Mouse (Mus musculus): ENCODE data around the gene Pcnx4. TPM values are rescaled to one million over a fixed set of nuclear protein-coding genes. Genes with fewer than 3 reads are reported as not detected.

The Pcnx4 gene
- total RNA-seq (2021): 1 to 10 TPM; 2.1 to 2.6 TPM
- long read RNA-seq, experiment 1, partial matches to known transcripts: 2 of 3 reads
- long read RNA-seq, experiment 1, other reads (novel, unspliced or antisense): 1 of 3 reads
- long read RNA-seq, experiment 2, full-length matches to known transcripts: 2 of 3 reads
- long read RNA-seq, experiment 2, partial matches to known transcripts: 1 of 3 reads
- long read RNA-seq, experiment 2, other reads (novel, unspliced or antisense): 0 of 3 reads

- intact Hi-C loops (cut with DNase I; ENCODE audit: low total_unique reads): loop anchor here (10.0 kb wide), 1 partner anchor 129 kb away; the partner anchor contains the start of gene Dhrs7
- DNase-seq: peak; percentile 97
Measured at GRCm38 (mm10) chr12:72536021-72536597, at the start of gene Pcnx4. Gene Pcnx4 (plus strand): TSS chr12:72536383.

DNA sequence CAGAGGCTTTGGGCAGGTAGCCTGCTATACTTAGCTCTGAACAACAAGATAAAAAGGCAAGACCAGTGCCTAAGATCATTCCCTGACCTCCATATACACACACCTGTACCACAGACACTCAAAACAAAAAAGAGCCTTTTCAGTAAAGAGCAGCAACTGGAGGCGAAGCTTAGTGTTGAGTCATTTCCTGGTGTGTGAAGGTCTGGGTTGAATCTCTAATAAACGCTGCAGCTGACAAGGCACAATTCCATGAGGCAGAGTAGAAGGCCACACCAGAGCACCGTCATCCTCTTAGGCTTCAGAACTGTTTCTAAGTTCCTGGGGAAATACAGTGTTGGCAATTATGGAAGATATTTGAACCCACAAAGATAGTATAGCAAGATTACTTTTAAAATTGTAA lies 48.7 kb upstream of the Pcnx4 start:
- intact Hi-C loops (cut with DNase I; ENCODE audit: low total_unique reads): no loop called here
- no peak for DNase-seq

- intact Hi-C loops (cut with DNase I; ENCODE audit: low total_unique reads): no loop called here
- DNase-seq: no peak
Measured at GRCm38 (mm10) chr12:72489995-72490394, 46.2 kb upstream of the Pcnx4 start.

- intact Hi-C loops (cut with DNase I; ENCODE audit: low total_unique reads): no loop called here
- no peak for DNase-seq
Measured at GRCm38 (mm10) chr12:72491063-72491719, 45.0 kb upstream of the Pcnx4 start.

DNA sequence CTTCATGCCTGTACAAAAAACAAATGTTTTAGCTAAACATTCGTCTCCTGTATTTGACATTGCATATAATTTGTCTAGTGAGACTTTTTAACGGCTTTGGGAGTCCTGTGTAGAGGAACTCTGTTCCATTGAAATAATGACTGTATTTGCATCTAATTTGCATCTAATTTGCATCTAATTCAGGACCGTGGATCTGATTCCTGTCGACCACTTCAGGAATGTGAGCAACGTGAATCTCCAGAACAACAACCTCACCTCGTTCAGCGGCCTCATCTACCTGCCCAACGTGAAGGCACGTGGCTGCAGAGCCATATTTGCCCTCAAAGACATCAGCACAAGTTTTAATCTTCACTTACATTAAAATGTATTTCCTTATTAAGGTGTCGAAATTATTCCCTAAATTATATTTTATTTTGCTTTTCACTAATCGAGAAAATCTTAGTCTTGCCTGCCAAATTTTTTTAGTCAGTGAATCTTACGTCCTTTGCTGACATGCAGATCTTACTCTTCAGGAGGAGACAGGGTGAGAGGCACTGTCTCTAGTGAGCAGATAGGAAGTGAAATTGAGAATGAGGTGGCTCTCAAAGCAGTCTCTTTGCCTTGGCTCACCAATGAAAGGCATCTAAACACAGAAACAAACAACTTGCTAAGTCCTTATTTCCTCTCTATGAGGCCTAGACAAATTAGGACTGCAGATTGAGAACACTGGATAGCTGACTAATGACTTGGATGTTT lies 39.1 kb upstream of the Pcnx4 start:
- intact Hi-C loops (cut with DNase I; ENCODE audit: low total_unique reads): no loop called here
- no peak for DNase-seq

DNA sequence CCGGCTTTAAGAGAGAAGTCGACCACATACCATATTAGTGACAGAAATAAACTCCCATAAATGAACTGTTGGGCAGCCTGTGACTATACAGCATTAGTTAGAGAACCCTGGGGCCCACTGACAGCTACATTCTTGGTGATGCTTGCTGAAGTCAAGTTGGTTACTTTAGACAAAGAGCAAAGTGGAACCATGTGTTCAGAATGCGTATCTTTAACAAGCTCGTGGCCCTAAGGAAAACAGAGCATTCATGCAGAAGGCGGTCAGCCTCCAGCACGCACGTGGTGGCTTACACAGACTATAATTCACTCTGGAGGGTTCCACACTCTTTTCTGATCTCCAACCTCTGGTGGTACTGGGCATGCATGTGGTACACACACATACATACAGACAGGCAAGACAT lies 26.6 kb upstream of the Pcnx4 start:
- DNase-seq: no peak
- intact Hi-C loops (cut with DNase I; ENCODE audit: low total_unique reads): loop anchor here (10.0 kb wide), 1 partner anchor 145 kb away; no protein-coding TSS in a partner anchor

- DNase-seq: no peak
- intact Hi-C loops (cut with DNase I; ENCODE audit: low total_unique reads): loop anchor here (10.0 kb wide), 1 partner anchor 139 kb away; no protein-coding TSS in a partner anchor
Measured at GRCm38 (mm10) chr12:72515446-72515845, 20.7 kb upstream of the Pcnx4 start.

- intact Hi-C loops (cut with DNase I; ENCODE audit: low total_unique reads): loop anchor here (10.0 kb wide), 1 partner anchor 137 kb away; no protein-coding TSS in a partner anchor
- no peak for DNase-seq
Measured at GRCm38 (mm10) chr12:72518114-72518728, 18.0 kb upstream of the Pcnx4 start.

DNA sequence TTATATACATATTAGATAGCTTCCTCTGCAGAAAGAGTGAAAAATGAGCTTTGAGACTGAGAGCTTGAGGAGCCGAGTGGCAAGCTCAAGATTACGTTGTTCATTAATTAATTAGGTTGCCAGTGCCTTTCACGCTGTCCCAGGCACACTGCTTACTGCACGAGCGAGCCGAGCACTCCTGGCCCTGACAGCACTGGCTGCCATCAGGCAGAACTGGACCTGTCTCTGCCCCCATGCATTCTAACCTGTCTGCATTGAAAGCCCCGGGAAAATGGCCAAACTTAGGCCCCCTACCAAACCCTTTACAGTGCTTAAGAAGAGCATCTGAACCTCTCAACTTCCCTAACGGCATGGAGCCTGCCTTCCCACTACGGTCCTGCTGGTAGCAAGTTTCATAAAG lies 16.8 kb upstream of the Pcnx4 start:
- intact Hi-C loops (cut with DNase I; ENCODE audit: low total_unique reads): loop anchor here (10.0 kb wide), 1 partner anchor 135 kb away; no protein-coding TSS in a partner anchor

GRCm38 (mm10) chr12:72519855-72520254 lies 16.3 kb upstream of the Pcnx4 start:
- intact Hi-C loops (cut with DNase I; ENCODE audit: low total_unique reads): loop anchor here (10.0 kb wide), 1 partner anchor 135 kb away; no protein-coding TSS in a partner anchor
- DNase-seq: no peak

More for the DNA sequence above, 16.8 kb upstream of the Pcnx4 start:
- no peak for DNase-seq

GRCm38 (mm10) chr12:72520645-72521044 lies 15.5 kb upstream of the Pcnx4 start:
- intact Hi-C loops (cut with DNase I; ENCODE audit: low total_unique reads): no loop called here
- DNase-seq: peak; percentile 55

DNA sequence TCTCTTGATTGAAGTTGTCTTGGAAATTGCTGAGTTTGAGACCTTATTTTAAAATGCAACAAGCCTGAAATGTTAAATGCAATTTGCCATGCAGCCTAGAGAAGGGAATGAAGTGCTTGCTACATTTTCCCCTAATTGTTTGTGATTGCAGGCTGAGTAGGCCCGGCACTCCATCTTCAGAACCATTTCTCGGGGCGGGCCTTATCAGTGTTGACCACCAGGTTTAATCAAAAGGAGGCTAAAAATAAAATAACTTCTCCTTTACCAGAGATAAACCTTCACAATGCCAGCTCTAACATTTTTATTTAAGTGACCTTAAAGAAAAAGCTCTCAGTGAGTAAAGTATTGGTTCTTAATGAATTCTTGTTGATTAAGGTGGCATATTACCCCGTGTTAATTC lies 10.6 kb upstream of the Pcnx4 start:
- intact Hi-C loops (cut with DNase I; ENCODE audit: low total_unique reads): no loop called here
- no peak for DNase-seq

DNA sequence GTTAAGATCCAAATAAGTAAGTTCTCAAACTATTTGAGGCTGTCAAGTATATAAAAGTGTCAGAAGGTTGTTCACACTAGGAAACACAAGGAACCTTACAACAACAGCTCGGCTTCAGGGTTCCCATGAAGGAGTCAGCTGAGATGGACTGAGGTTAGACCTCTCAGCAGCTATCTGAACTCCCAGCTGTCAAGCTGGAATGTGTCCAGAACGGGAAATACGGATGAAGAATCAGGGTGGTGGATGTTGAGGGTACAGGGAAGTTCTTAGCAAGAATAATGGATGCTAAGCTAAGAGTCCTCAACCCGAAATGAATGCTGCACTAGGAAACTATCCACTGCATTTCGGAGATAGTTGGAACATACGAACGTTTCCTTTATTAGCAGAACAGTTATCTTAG lies 3.9 kb upstream of the Pcnx4 start:
- intact Hi-C loops (cut with DNase I; ENCODE audit: low total_unique reads): loop anchor here (10.0 kb wide), 1 partner anchor 132 kb away; the partner anchor contains the start of gene Dhrs7
- no peak for DNase-seq

DNA sequence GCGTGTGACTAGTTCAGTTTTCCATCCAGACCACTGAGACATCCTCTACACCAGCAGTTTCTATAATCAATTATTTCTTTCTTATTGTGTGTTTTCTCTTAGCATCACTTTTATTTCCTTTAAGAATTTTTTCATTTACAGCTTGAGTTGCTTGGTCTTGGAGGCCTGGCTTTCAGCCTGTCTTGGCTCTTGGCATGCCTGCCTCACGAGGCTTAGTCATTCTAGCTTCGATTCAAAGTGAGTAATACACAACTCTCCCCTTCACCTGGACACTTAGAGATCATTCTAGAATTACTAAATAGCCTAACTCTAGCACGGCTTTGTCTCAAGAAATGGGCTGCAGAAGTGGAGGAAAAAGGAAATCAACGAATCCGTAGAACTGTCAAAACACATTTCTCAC lies 2.2 kb upstream of the Pcnx4 start:
- DNase-seq: no peak
- intact Hi-C loops (cut with DNase I; ENCODE audit: low total_unique reads): loop anchor here (10.0 kb wide), 1 partner anchor 131 kb away; the partner anchor contains the start of gene Dhrs7

DNA sequence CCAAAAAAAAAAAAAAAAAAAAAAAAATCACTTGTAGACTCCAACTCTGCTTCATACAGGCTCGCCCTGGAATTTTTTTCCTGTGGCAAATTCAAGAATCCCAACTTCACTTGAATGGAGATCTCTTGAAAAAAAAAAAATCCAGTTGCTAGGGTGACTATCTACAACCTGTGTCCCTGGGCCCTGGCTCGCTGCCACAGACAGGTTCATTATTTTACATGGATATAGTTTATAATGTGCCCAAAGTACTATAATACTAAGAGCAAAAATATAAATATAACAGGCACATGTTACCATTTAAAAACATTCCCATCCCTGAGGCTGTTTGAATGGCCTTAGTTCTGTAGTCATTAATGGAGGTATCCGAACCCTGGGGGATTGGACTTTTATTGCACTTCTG lies 584 bp upstream of the Pcnx4 start:
- intact Hi-C loops (cut with DNase I; ENCODE audit: low total_unique reads): loop anchor here (10.0 kb wide), 1 partner anchor 129 kb away; the partner anchor contains the start of gene Dhrs7
- no peak for DNase-seq

GRCm38 (mm10) chr12:72538571-72538970 lies 2.4 kb downstream of the Pcnx4 start:
- DNase-seq: no peak
- intact Hi-C loops (cut with DNase I; ENCODE audit: low total_unique reads): loop anchor here (10.0 kb wide), 1 partner anchor 126 kb away; the partner anchor contains the start of gene Dhrs7

DNA sequence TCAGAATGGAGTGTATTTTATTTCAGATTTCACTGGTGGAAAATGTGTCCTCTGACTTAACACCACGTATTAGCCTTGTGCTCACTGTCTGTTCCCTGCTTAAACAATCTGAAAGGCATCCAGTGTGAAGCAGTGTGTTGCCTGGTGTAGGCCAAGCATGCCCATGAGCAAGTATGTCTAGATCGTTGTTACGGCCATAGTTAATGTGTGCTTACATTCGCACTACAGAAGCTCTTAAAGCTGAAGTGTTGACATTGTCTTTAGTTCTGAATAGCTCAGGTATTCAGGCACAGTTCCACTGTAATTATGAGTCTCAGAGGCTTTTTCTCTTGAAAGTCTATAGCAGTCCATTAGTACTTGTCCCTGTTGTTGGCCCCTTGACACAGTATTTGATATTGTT lies 18.2 kb downstream of the Pcnx4 start:
- DNase-seq: no peak
- intact Hi-C loops (cut with DNase I; ENCODE audit: low total_unique reads): no loop called here

DNA sequence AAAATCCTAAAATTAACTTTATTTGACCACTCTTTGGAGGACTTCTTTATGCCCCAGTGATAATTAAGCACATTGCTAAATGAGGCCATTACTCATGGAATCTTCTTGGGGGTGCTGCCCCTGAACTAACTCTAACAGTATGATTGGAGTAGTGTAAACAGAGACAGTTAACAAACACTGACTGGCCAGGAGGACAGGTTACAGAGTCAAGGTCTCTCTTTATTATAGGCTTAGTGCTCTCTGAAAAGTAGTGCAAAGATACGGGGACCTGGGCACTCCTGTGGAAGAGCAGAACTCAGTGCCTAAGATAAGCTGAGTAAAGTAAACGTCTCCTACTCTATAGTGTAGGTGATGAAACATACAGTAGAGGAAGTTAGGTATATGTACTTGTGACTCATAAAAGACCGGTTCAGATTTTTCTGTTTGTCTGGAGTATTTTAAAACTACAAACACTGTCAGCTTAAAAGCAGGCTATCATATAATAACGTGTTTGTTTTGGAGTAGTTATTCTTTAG lies 28.2 kb downstream of the Pcnx4 start:
- intact Hi-C loops (cut with DNase I; ENCODE audit: low total_unique reads): no loop called here
- no peak for DNase-seq

DNA sequence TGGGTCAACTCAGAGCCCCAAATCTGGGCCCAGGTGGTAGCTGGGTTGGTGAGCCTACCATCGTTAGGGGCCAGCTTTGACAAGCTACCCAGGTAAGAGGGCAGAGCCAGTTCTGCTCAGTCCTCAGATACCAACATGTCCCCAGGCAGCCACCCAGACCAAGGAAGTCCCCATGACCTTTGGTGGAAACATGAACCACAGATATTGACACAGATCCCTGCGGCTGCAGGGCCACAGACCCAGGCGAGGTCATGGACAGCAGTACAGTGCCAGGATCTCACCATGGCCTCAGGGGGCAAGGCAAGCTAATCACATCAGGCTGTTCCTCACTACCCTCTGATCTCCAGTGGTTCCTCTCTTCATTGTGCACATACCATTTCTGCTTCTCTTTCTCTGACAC lies 45.8 kb downstream of the Pcnx4 start:
- no peak for DNase-seq
- intact Hi-C loops (cut with DNase I; ENCODE audit: low total_unique reads): no loop called here
